Mouse (Mus musculus): ENCODE data around the gene Chit1.

DNA sequence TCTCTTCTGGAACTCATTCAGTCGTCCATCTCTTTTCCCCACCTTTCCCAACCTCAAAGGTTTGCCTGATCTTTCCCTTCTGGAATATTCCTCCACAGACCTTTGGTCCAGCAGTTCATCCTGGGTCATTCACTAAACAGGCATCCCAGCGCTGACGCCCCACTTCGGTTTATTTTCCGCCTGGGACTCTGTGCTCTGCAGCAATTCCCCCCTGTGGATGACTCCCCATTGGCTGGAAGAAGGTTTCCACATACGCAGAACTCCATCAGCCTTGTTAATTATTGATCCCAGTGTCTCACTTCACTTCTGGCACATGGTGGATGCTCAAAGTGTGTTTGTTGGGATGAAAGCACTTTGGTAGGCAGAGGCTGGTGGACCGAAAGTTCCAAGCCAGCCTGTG lies 52.4 kb downstream of the Chit1 start:
- TF ChIP-seq POLR2A (IDR thresholded peaks at IDR 0.05; ENCODE audit: control insufficient read depth in 1 of 2, insufficient read depth in 1 of 2, low read depth in 1 of 2, low read length in 2 of 2, poor library complexity in 1 of 2) (no peak), CTCF (IDR thresholded peaks at IDR 0.05 in 2 of 3, conservative IDR thresholded peaks at IDR 0.05 in 1 of 3; ENCODE audit: control insufficient read depth in 1 of 3, insufficient read depth in 1 of 3, low read depth in 2 of 3, low read length in 3 of 3, poor library complexity in 1 of 3, severe bottlenecking in 1 of 3) (no peak), MYB (IDR thresholded peaks at IDR 0.05; ENCODE audit: low read depth, low read length) (no peak), GATA1 (IDR thresholded peaks at IDR 0.05; ENCODE audit: low read depth, low read length) (no peak), POLR2AphosphoS2 (IDR thresholded peaks at IDR 0.05; ENCODE audit: low read length) (no peak), ZNF384 (IDR thresholded peaks at IDR 0.05; ENCODE audit: low read depth, low read length) (no peak), MAZ (IDR thresholded peaks at IDR 0.05; ENCODE audit: low read depth, low read length) (no peak), USF1 (IDR thresholded peaks at IDR 0.05; ENCODE audit: low read depth, low read length) (no peak), MAFK (IDR thresholded peaks at IDR 0.05; ENCODE audit: borderline replicate concordance, low read depth, low read length) (no peak), TAL1 (IDR thresholded peaks at IDR 0.05; ENCODE audit: low read length) (no peak), USF2 (IDR thresholded peaks at IDR 0.05; ENCODE audit: borderline replicate concordance in 1 of 2, insufficient read depth in 1 of 2, low read depth in 1 of 2, low read length in 2 of 2) (no peak)

Measured in MEL (cell line).